Mouse (Mus musculus) cortical plate, adult 2 months (tissue): Measurements from ENCODE around the gene Mrps10.

Experiments
- CTCF ChIP-seq: fragments of 200-500 bp; IDR thresholded peaks from 2 replicates; pipeline ENCODE4 v1.5.1; 2011; ENCODE audit warnings: mild to moderate bottlenecking, control low read depth, low read length; ENCODE audit not compliant: insufficient read depth; ENCODE audit errors: extremely low read depth
- POLR2A ChIP-seq: fragments of 200-500 bp; IDR thresholded peaks from 2 replicates; pipeline ENCODE4 v1.6.1; 2011; ENCODE audit warnings: mild to moderate bottlenecking, low read length, control low read depth; ENCODE audit not compliant: insufficient read depth; ENCODE audit errors: extremely low read depth

DNA sequence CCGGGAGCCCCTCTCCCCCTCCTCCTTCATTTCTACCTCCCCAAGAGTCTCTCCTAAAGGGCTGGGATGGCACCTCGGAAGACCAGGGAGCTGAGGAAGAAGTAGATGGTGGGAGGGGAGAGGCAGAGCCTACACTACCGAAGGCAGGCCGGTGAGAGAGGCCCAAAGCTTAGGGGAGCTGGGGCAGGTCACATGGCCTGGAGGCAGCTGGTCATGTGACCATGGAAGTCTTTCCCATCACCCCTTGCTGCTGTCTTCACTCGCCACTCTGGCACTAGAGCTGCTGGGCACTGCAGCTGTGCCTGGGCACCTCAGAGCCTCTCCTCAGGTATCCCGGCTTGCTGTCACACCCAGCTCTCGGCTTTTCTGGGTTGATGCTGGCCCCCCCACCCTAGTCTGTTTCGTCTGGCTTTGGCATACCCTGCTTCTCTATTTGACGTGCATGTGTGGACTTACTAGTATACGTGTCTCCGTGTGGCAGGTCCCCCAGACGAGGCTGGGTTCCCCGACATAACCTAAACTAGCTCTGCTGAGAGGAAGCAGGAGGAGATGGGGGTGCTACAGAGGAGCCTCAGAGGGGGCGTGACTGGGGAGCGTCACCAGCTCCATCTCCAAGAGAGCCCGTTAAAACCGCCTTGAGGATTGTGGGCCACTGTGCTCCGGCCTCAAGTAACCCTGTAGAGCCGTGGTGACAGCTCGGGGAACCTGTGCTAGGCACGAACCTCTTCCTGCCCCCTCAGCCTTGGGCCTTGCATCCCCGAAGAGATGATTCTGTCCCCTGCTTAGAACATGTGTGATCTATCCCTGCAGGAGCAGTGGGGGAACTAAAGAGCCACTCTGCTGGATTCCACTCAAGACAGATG lies 46.3 kb upstream of the Mrps10 start:
- no peak for TF ChIP-seq CTCF
- TF ChIP-seq POLR2A = no peak
